Mouse (Mus musculus) heart, adult 8-10 months (tissue): ENCODE measurements around the gene Pknox1. TPM values are rescaled to one million over a fixed set of nuclear protein-coding genes. Genes with fewer than 3 reads are reported as not detected.
"Not testable (repeated sequence)": the region's sequence is repeated elsewhere in the genome, so short reads cannot be mapped to it uniquely, and the experiment has no call there.

Source experiments
- DNase-seq: peaks from one replicate; pipeline ENCODE4 v3.0.0; 2022; ENCODE audit warnings: low spot score
- total RNA-seq, 4 experiments: library from RNA; stranded (reverse); gene quantifications; 2 replicates each; pipeline ENCODE4 v1.2.4; 2022

The Pknox1 gene
- total RNA-seq, 4 experiments from 2014 or later, result 7.4 to 13.1 (median 10.4) TPM

- DNase-seq, result not testable (repeated sequence)
Measured at GRCm38 (mm10) chr17:31552601-31553000, 11.9 kb upstream of the Pknox1 start.

GRCm38 (mm10) chr17:31556253-31556652 lies 8.3 kb upstream of the Pknox1 start:
- no peak for DNase-seq

GRCm38 (mm10) chr17:31557124-31557880 lies 7.2 kb upstream of the Pknox1 start:
- no peak for DNase-seq

GRCm38 (mm10) chr17:31557947-31558542 lies 6.5 kb upstream of the Pknox1 start:
- DNase-seq, result no peak

GRCm38 (mm10) chr17:31559021-31559789 lies 5.3 kb upstream of the Pknox1 start:
- no peak for DNase-seq

GRCm38 (mm10) chr17:31563632-31564014 lies 911 bp upstream of the Pknox1 start:
- DNase-seq, result no peak

- DNase-seq, result no peak
Measured at GRCm38 (mm10) chr17:31564858-31565140, 265 bp downstream of the Pknox1 start.

GRCm38 (mm10) chr17:31565141-31566056 lies 865 bp downstream of the Pknox1 start:
- DNase-seq, result no peak

GRCm38 (mm10) chr17:31566276-31566675 lies 1.7 kb downstream of the Pknox1 start:
- DNase-seq, result no peak

GRCm38 (mm10) chr17:31569756-31570155 lies 5.2 kb downstream of the Pknox1 start:
- DNase-seq, result no peak

GRCm38 (mm10) chr17:31570321-31570925 lies 5.9 kb downstream of the Pknox1 start:
- no peak for DNase-seq

- no peak for DNase-seq
Measured at GRCm38 (mm10) chr17:31571689-31572088, 7.2 kb downstream of the Pknox1 start.

- DNase-seq, result no peak
Measured at GRCm38 (mm10) chr17:31574662-31575061, 10.1 kb downstream of the Pknox1 start.

- no peak for DNase-seq
Measured at GRCm38 (mm10) chr17:31576394-31577175, 12.1 kb downstream of the Pknox1 start.

- no peak for DNase-seq
Measured at GRCm38 (mm10) chr17:31580344-31580743, 15.8 kb downstream of the Pknox1 start.

- no peak for DNase-seq
Measured at GRCm38 (mm10) chr17:31583185-31583584, 18.7 kb downstream of the Pknox1 start.

- DNase-seq, result no peak
Measured at GRCm38 (mm10) chr17:31583781-31584180, 19.2 kb downstream of the Pknox1 start.

GRCm38 (mm10) chr17:31588115-31588514 lies 23.6 kb downstream of the Pknox1 start:
- no peak for DNase-seq

GRCm38 (mm10) chr17:31588726-31589125 lies 24.2 kb downstream of the Pknox1 start:
- DNase-seq, result no peak

GRCm38 (mm10) chr17:31590846-31591245 lies 26.3 kb downstream of the Pknox1 start:
- no peak for DNase-seq
